Comparison of ENCODE assay signal across 9 mouse cellular contexts in the genomic region with DNA sequence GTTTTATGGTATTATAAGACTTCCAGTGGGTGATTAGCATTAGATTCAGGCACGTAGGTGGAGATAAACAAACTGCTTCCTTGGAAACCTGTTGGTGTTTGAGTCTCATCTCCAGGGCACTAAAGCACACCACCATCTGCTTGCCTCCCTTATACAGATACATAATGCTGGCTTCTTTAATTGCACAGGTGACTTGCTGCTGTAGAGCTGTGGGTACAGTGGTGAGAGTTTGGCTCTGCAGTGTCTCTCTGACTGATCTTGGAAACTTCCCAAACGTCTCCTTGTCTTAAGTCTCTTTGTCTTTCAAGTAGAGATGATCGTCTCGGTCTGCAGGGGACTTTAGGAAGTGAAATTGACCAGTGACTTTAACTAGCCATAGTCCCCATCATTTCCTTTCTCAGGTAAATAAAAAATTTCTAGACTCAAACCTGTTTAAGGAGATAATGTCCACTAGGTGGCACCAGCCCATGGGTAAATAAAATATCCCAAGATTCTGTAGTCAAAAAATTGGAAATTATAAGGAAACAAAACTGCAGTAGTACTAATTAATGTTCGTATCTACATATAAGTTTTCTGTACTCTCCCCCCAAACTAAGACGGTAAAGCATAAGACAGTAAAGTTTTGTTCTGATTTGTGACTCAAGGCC. TPM values are rescaled to one million over a fixed set of nuclear protein-coding genes. Genes with fewer than 3 reads are reported as not detected.
DNase-seq lines count a peak whose midpoint lies in the region; ATAC-seq lines count a peak whose summit lies in the region.
"Had no signal": no experiment of that assay in that cellular context is flagged by ENCODE, and none has a peak within 500 bp of the region (broad histone marks: within the 10 kb centered on the region; RNA-seq: fewer than 3 reads in every experiment).

No protein-coding gene starts in this region.

- ATAC-seq in kidney, embryonic 15.5 days (replicated peaks; ENCODE audit: low FRiP score): no peak

- H3K27me3 ChIP-seq in kidney, embryonic 15.5 days: peaks cover 3% of the 10 kb centered on the region; the same call in 1 of the 2 replicates
- no peaks in the 10 kb centered on the region for H3K27me3 ChIP-seq in splenic B cell, adult 2 months (ENCODE audit: control insufficient read depth, insufficient read depth, low read length, poor library complexity, severe bottlenecking)
- H3K27me3 ChIP-seq: liver, embryonic 13.5 days; stomach, embryonic 15.5 days had no signal

- no peak overlapping the region for H3K27ac ChIP-seq in kidney, embryonic 15.5 days
- H3K27ac ChIP-seq: liver, embryonic 13.5 days; stomach, embryonic 15.5 days had no signal

- H3K4me1 ChIP-seq in kidney, embryonic 15.5 days: no peaks in the 10 kb centered on the region
- H3K4me1 ChIP-seq: liver, embryonic 13.5 days; stomach, embryonic 15.5 days had no signal

- 41% methylated on average over 6 of the region's 6 CpGs for WGBS in kidney, embryonic 15.5 days

- no peaks in the 10 kb centered on the region for H3K9me3 ChIP-seq in kidney, embryonic 15.5 days (replicated peaks)
- H3K9me3 ChIP-seq: liver, embryonic 13.5 days; stomach, embryonic 15.5 days had no signal

- no peaks in the 10 kb centered on the region for H3K36me3 ChIP-seq in kidney, embryonic 15.5 days
- no peaks in the 10 kb centered on the region for H3K36me3 ChIP-seq in splenic B cell, adult 2 months (ENCODE audit: control insufficient read depth, insufficient read depth, low read length, poor library complexity, severe bottlenecking)
- H3K36me3 ChIP-seq: liver, embryonic 13.5 days; stomach, embryonic 15.5 days had no signal

- H3K4me2 ChIP-seq in kidney, embryonic 15.5 days: no peak overlapping the region
- H3K4me2 ChIP-seq: liver, embryonic 13.5 days; stomach, embryonic 15.5 days had no signal

- no peak overlapping the region for H3K4me3 ChIP-seq in kidney, embryonic 15.5 days (replicated peaks)
- H3K4me3 ChIP-seq: liver, embryonic 13.5 days; stomach, embryonic 15.5 days had no signal

- peak; percentile 9 to 13 for DNase-seq in kidney, adult 8-10 months
- DNase-seq in 3134 (ENCODE audit: extremely low read depth, insufficient read length, low spot score) (peak; percentile 32), 3T3-L1 (ENCODE audit: low read depth, low spot score) (peak; percentile 79)
- peak; percentile 27 for DNase-seq in cerebellum, adult 9-11 months
- peak; percentile 49 for DNase-seq in splenic B cell, adult 2 months (ENCODE audit: low read depth, low spot score)
- DNase-seq in testis, postnatal 10 days (ENCODE audit: low spot score): no peak
- DNase-seq: liver, embryonic 13.5 days had no signal

- H3K9ac ChIP-seq in kidney, embryonic 15.5 days: no peak overlapping the region
- H3K9ac ChIP-seq: liver, embryonic 13.5 days; stomach, embryonic 15.5 days had no signal

RNA-seq across cellular contexts. Expression of gene Cbll1, which starts 8.4 kb away (rescaled TPM):
- 14.8 and 15.3 TPM in 2 replicates for polyA plus RNA-seq in kidney, embryonic 15.5 days (2015; fragmentation: Nextera tagmentation; extraction: Ambion mirVana)

RNA-seq across cellular contexts. Expression of gene Slc26a4, which starts 51.9 kb away (rescaled TPM):
- polyA plus RNA-seq in kidney, embryonic 15.5 days (2015; fragmentation: Nextera tagmentation; extraction: Ambion mirVana): 0.77 and 0.99 TPM in 2 replicates
- polyA plus RNA-seq: liver, embryonic 13.5 days had no signal
